Mouse (Mus musculus) megakaryocyte, embryonic 14.5 days (primary cell): ENCODE results near the gene Raver1.

ENCODE experiments used
- FLI1 ChIP-seq: IDR thresholded peaks from 2 replicates; pipeline ENCODE4 v1.6.1; 2012; ENCODE audit warnings: low read length, inconsistent platforms, mixed read lengths
- GATA1 ChIP-seq: IDR thresholded peaks from 3 replicates; pipeline ENCODE4 v1.6.1; 2012; ENCODE audit warnings: mixed read lengths, low read length, inconsistent platforms, borderline replicate concordance

DNA sequence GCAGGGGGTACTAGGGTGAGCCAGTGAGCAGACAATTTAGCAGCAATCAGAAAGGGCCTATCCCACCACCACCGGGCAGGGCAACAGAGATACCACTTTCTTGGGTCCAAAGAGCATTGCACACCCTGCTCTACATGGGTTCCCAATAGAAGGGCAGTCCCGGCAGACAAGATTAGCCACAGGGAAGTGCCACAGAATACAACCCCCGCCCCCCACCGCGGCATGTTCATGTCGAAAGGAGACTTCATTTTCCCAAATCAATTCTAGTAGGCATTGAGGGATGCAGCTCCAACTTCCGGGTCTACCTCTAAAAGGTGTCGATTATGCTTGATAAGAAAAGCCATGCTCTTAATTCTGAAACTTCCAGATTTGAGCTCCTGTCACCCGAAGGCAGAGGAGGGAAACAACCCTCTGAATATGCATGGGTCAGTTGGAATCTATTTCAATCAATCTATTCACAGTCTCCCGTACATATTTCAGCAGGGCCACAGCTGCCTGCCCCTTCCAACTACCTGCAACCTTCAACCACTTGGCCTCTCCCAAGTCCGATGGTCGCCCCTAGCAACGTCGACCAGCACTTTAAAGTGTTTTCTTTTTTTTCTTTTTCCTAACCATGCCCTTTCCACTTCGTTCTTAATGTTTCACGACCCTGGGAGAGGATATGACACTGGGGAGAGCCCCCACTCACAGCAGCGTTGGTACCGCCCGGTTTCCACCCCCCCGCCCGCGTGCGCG lies 669 bp downstream of the Raver1 start:
- TF ChIP-seq FLI1 (no peak), GATA1 (no peak)
